Mouse (Mus musculus) myocyte (in vitro differentiated cells): ENCODE data around the gene Xlr5c.

Experiments
- E2F4 ChIP-seq: IDR thresholded peaks from one replicate; pipeline ENCODE4 v1.6.1; 2011; ENCODE audit warnings: mild to moderate bottlenecking, control low read depth, moderate library complexity; ENCODE audit not compliant: insufficient read depth
- POLR2A ChIP-seq: IDR thresholded peaks from one replicate; pipeline ENCODE4 v1.6.1; 2011; ENCODE audit warnings: low read depth, mild to moderate bottlenecking, control low read depth, moderate library complexity; ENCODE audit not compliant: insufficient read length
- USF1 ChIP-seq: IDR thresholded peaks from one replicate; pipeline ENCODE4 v1.6.1; 2011; ENCODE audit warnings: low read depth, mild to moderate bottlenecking, control low read depth, moderate library complexity

DNA sequence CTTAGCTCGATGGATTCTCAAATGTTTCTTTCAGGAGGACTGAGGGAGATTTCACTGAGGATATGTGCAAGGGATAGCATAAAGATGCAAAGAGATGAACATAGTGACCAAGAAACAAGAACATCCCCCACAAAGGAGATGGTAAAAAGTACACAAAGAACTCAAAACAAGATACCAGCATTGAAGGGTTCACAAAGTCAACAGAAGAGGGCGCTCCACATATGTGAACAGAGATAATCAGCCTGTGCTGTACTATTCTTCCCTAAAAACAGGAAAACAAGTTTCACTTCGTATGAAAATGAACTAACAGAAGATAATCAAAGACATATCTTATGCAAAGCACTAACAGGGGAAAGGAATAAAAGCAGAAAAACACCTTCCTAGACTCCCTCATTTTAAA, 19.7 kb upstream of the Xlr5c start:
- TF ChIP-seq POLR2A (no peak), E2F4 (no peak), USF1 (no peak)
